Mouse (Mus musculus) testis, adult 2 months (tissue): ENCODE results near the gene Gcdh. TPM values are rescaled to one million over a fixed set of nuclear protein-coding genes. Genes with fewer than 3 reads are reported as not detected.

Experiments
- H3K27ac ChIP-seq: fragments of 200-500 bp; 2 replicates; pipeline ENCODE4 v1.5.1; 2012; ENCODE audit warnings: low read depth, low read length; ENCODE audit not compliant: control insufficient read depth, insufficient read depth
- H3K27me3 ChIP-seq: fragments of 200-500 bp; 2 replicates; pipeline ENCODE4 v1.6.1; 2012; ENCODE audit warnings: mild to moderate bottlenecking, low read length, moderate library complexity; ENCODE audit not compliant: control insufficient read depth, insufficient read depth
- H3K36me3 ChIP-seq: fragments of 200-500 bp; 2 replicates; pipeline ENCODE4 v1.6.1; 2012; ENCODE audit warnings: mild to moderate bottlenecking, low read length; ENCODE audit not compliant: control insufficient read depth, insufficient read depth
- H3K4me1 ChIP-seq: fragments of 200-500 bp; 2 replicates; pipeline ENCODE4 v1.6.1; 2012; ENCODE audit warnings: low read length; ENCODE audit not compliant: control insufficient read depth, insufficient read depth
- H3K4me3 ChIP-seq: fragments of 200-500 bp; 2 replicates; pipeline ENCODE4 v1.5.1; 2012; ENCODE audit warnings: low read depth, mild to moderate bottlenecking, low read length, moderate library complexity, mixed read lengths; ENCODE audit not compliant: control insufficient read depth
- CTCF ChIP-seq: fragments of 200-500 bp; IDR thresholded peaks from 2 replicates; pipeline ENCODE4 v1.5.1; 2012; ENCODE audit warnings: low read depth, mild to moderate bottlenecking, inconsistent platforms, low read length, moderate library complexity; ENCODE audit not compliant: control insufficient read depth, insufficient read depth, insufficient replicate concordance
- POLR2A ChIP-seq: fragments of 200-500 bp; IDR thresholded peaks from 2 replicates; pipeline ENCODE4 v1.6.1; 2012; ENCODE audit warnings: low read depth, mild to moderate bottlenecking, inconsistent platforms, low read length, moderate library complexity; ENCODE audit not compliant: control insufficient read depth
- polyA plus RNA-seq: library from polyadenylated mRNA; depleted of rRNA; stranded (reverse); fragments of >200 nt; gene quantifications from 2 replicates; pipeline ENCODE4 v1.2.3, GENCODE M21; 2012; rRNA removed

The Gcdh gene
- polyA plus RNA-seq: 8.1 and 10.5 TPM in 2 replicates

GRCm38 (mm10) chr8:84893709-84894134 is at the start of gene Gcdh:
Gene Gcdh, minus strand, starts transcription at chr8:84893921.
- Histone ChIP-seq H3K36me3 (no peaks in the 10 kb centered on the region), H3K27me3 (no peaks in the 10 kb centered on the region), H3K27ac (no peak within 1 kb of the TSS), H3K4me1 (peaks cover 11% of the 10 kb centered on the region), H3K4me3 (peak within 1 kb of the TSS; percentile 83)
- TF ChIP-seq CTCF (no peak), POLR2A (peak; percentile 40; the same call in 1 of the 2 replicates)

DNA sequence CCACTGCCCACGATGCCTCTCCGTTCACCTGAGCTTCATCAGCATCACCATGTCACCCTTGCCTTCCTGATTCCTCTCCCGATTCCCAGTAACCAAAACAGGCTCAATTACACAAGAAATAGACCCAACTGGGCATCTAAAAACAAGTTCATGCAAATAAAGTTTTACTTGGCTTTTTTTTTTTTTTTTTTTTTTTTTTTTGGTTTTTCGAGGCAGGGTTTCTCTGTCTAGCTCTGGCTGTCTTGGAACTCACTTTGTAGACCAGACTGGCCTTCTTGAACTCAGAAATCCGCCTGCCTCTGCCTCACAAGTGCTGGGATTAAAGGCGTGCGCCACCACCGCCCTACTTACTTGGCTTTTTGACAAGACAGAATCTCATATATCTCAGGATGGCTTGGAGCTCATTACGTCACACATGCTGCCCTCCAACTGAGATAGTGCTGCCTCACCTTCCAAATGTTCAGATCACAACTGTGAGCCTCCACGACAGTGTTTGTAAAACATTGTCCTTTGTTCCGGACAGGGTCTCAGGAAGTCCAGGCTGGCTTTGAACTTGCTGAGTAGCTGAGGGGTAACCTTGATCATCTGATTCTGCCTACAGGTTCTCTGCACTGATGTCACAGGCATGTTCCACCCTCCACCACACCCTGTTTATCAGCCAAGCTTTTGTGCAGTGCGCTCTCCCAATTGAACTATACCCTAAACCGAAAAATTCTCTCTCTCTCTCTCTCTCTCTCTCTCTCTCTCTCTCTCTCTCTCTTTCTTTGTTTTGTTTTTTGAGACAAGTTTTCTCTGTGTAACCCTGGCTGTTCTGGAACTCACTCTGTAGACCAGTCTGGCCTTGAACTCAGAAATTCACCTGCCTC is 44.1 kb upstream of the Gcdh start:
- TF ChIP-seq CTCF (no peak), POLR2A (no peak)
- Histone ChIP-seq H3K4me1 (peaks cover 18% of the 10 kb centered on the region), H3K27ac (no peak overlapping the region), H3K27me3 (no peaks in the 10 kb centered on the region), H3K36me3 (no peaks in the 10 kb centered on the region), H3K4me3 (no peak overlapping the region)

DNA sequence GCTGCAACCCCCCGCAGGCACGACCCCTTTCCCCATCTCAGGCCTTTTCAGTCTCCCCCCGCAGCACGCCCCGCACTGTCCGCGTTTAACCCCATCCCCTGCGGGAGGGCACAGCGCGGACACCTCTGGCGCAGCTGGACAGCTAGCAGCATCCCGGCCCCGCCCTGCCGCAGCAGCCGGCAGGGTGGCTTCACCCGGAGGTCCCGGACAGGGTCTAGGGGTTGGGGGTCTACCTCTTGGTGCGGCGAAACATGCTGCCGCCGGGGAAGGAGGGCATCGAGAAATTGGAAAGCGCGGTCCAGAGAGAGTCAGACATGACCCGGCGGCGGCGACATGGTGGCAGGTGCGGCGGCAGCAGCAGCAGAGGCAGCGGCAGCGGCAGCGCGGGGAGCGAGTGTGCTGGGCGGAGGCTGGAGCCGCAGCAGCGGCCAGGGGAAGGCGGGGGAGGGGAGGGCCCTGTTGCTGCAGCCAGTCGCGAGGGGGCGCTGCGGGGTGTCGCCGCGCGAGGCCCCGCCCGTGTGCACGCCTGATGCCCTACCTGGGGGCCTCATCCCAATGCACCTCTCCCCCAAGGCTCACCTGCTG is 43.3 kb upstream of the Gcdh start, which contains the start of gene Mast1:
TSS of gene Mast1 (minus strand) at position 398 of the 585 bp plus-strand sequence.
- Histone ChIP-seq H3K36me3 (no peaks in the 10 kb centered on the region), H3K27ac (no peak within 1 kb of the TSS), H3K4me1 (peaks cover 18% of the 10 kb centered on the region), H3K4me3 (peak within 1 kb of the TSS; percentile 67), H3K27me3 (no peaks in the 10 kb centered on the region)
- no peak for TF ChIP-seq POLR2A
- peak; percentile 67 for TF ChIP-seq CTCF

- H3K27me3 ChIP-seq: no peaks in the 10 kb centered on the region
- H3K27ac ChIP-seq: no peak overlapping the region
- no peak overlapping the region for H3K4me3 ChIP-seq
- TF ChIP-seq CTCF (no peak), POLR2A (no peak)
- H3K4me1 ChIP-seq: peaks cover 18% of the 10 kb centered on the region
- H3K36me3 ChIP-seq: no peaks in the 10 kb centered on the region
These were observed 42.6 kb upstream of the Gcdh start for GRCm38 (mm10) chr8:84936041-84936961.

GRCm38 (mm10) chr8:84935489-84935888 is 41.8 kb upstream of the Gcdh start:
- Histone ChIP-seq H3K27me3 (no peaks in the 10 kb centered on the region), H3K4me1 (peaks cover 18% of the 10 kb centered on the region), H3K27ac (no peak overlapping the region), H3K4me3 (no peak overlapping the region), H3K36me3 (no peaks in the 10 kb centered on the region)
- no peak for TF ChIP-seq POLR2A
- TF ChIP-seq CTCF: no peak

- no peak overlapping the region for H3K4me3 ChIP-seq
These were observed 41.1 kb upstream of the Gcdh start for GRCm38 (mm10) chr8:84934860-84935259.

More at GRCm38 (mm10) chr8:84934860-84935259, 41.1 kb upstream of the Gcdh start:
- Histone ChIP-seq H3K27me3 (no peaks in the 10 kb centered on the region), H3K36me3 (no peaks in the 10 kb centered on the region), H3K4me1 (peaks cover 18% of the 10 kb centered on the region), H3K27ac (no peak overlapping the region)
- TF ChIP-seq POLR2A (no peak), CTCF (no peak)
